Comparison of ENCODE assay signal across 7 mouse cellular contexts in genomic region chr11:75189713-75190370, GRCm38 (mm10). TPM values are rescaled to one million over a fixed set of nuclear protein-coding genes. Genes with fewer than 3 reads are reported as not detected.
DNase-seq lines count a peak whose midpoint lies in the region; ATAC-seq and TF ChIP-seq lines count a peak whose summit lies in the region.

No protein-coding gene starts in this region.

- H3K27me3 ChIP-seq in lung, embryonic 16.5 days (ENCODE audit: control insufficient read depth, insufficient read depth, low read depth, low read length): peaks cover 20% of the 10 kb centered on the region
- peaks cover 24% of the 10 kb centered on the region for H3K27me3 ChIP-seq in embryonic facial prominence, embryonic 14.5 days (replicated peaks; ENCODE audit: control insufficient read depth, insufficient read depth, low read length)
- peaks cover 32% of the 10 kb centered on the region for H3K27me3 ChIP-seq in intestine, embryonic 14.5 days (replicated peaks; ENCODE audit: control insufficient read depth, insufficient read depth, low read length)
- peaks cover 17% of the 10 kb centered on the region for H3K27me3 ChIP-seq in myocyte (ENCODE audit: control insufficient read depth, insufficient read depth, insufficient read length)

- H3K27ac ChIP-seq in lung, embryonic 16.5 days (ENCODE audit: low read length): peak overlapping the region; percentile 17; the same call in 1 of the 2 replicates
- H3K27ac ChIP-seq in embryonic facial prominence, embryonic 14.5 days (replicated peaks; ENCODE audit: low read depth, low read length): no peak overlapping the region
- peak overlapping the region; percentile 43; the same call in 1 of the 2 replicates for H3K27ac ChIP-seq in intestine, embryonic 14.5 days (ENCODE audit: low read depth)

- H3K4me1 ChIP-seq in lung, embryonic 16.5 days (replicated peaks; ENCODE audit: control insufficient read depth, insufficient read depth, low read length): peaks cover 28% of the 10 kb centered on the region
- H3K4me1 ChIP-seq in embryonic facial prominence, embryonic 14.5 days (ENCODE audit: control insufficient read depth, insufficient read depth, low read length): peaks cover 15% of the 10 kb centered on the region
- peaks cover 18% of the 10 kb centered on the region for H3K4me1 ChIP-seq in intestine, embryonic 14.5 days (replicated peaks; ENCODE audit: control insufficient read depth, insufficient read depth, low read length)

- no peak for DNase-seq in lung, postnatal 4 days
- DNase-seq in embryonic facial prominence, embryonic 14.5 days (ENCODE audit: low spot score): no peak
- DNase-seq in intestine, embryonic 14.5 days (ENCODE audit: low spot score): no peak
- DNase-seq in thymus, adult 18-20 months: no peak
- no peak for DNase-seq in left cerebral cortex, postnatal 25 days (ENCODE audit: low spot score in 2 of 2)

- H3ac ChIP-seq in myocyte (ENCODE audit: control insufficient read depth, insufficient read length): peak overlapping the region; percentile 46

- peak overlapping the region; percentile 78 for H3K9ac ChIP-seq in lung, embryonic 16.5 days (ENCODE audit: low read length)
- peak overlapping the region; percentile 64 for H3K9ac ChIP-seq in embryonic facial prominence, embryonic 14.5 days (ENCODE audit: low read depth, low read length)
- peak overlapping the region; percentile 59 for H3K9ac ChIP-seq in intestine, embryonic 14.5 days (ENCODE audit: low read length)

- peaks cover 12% of the 10 kb centered on the region for H3K79me2 ChIP-seq in myocyte (ENCODE audit: control insufficient read depth, insufficient read depth)

- TF ChIP-seq POLR2A in myocyte (IDR thresholded peaks at IDR 0.05; ENCODE audit: insufficient read length, low read depth): no peak

- no peaks in the 10 kb centered on the region for H3K9me3 ChIP-seq in lung, embryonic 16.5 days (ENCODE audit: control insufficient read depth, low read length)
- no peaks in the 10 kb centered on the region for H3K9me3 ChIP-seq in embryonic facial prominence, embryonic 14.5 days (ENCODE audit: control insufficient read depth, low read length)
- no peaks in the 10 kb centered on the region for H3K9me3 ChIP-seq in intestine, embryonic 14.5 days (ENCODE audit: control insufficient read depth, low read length)

- peak; percentile 12; the same call in 1 of the 2 replicates for ATAC-seq in lung, embryonic 16.5 days (ENCODE audit: low read depth)
- peak; percentile 9; the same call in 1 of the 2 replicates for ATAC-seq in embryonic facial prominence, embryonic 14.5 days (ENCODE audit: low read depth)
- peak; percentile 55 for ATAC-seq in intestine, embryonic 14.5 days (replicated peaks; ENCODE audit: low FRiP score, low TSS enrichment, low read depth)

- intact Hi-C loops in left cerebral cortex, postnatal 25 days (cut with DNase I): loop anchor here (5.0 kb wide), 2 partner anchors 202 to 272 kb away; partner anchors contain the start of gene Tlcd2

- H3K4me3 ChIP-seq in lung, embryonic 16.5 days (ENCODE audit: low read length): peak overlapping the region; percentile 93
- H3K4me3 ChIP-seq in embryonic facial prominence, embryonic 14.5 days (ENCODE audit: low read depth, low read length): peak overlapping the region; percentile 70
- peak overlapping the region; percentile 92 for H3K4me3 ChIP-seq in intestine, embryonic 14.5 days (ENCODE audit: low read depth, low read length)
- H3K4me3 ChIP-seq in myocyte: peak overlapping the region; percentile 87

- WGBS in lung, embryonic 16.5 days: under 1% methylated on average over 22 of the region's 22 CpGs
- 0% methylated on average over 22 of the region's 22 CpGs for WGBS in embryonic facial prominence, embryonic 14.5 days
- under 1% methylated on average over 22 of the region's 22 CpGs for WGBS in intestine, embryonic 14.5 days

- H3K4me2 ChIP-seq in lung, embryonic 16.5 days (ENCODE audit: low read depth, low read length): peak overlapping the region; percentile 92
- H3K4me2 ChIP-seq in embryonic facial prominence, embryonic 14.5 days (ENCODE audit: low read depth, low read length): peak overlapping the region; percentile 87
- H3K4me2 ChIP-seq in intestine, embryonic 14.5 days (ENCODE audit: low read length): peak overlapping the region; percentile 91
- H3K4me2 ChIP-seq in myocyte (ENCODE audit: low read depth): peak overlapping the region; percentile 81

- H3K36me3 ChIP-seq in lung, embryonic 16.5 days (ENCODE audit: control insufficient read depth, insufficient read depth, low read length): no peaks in the 10 kb centered on the region
- H3K36me3 ChIP-seq in embryonic facial prominence, embryonic 14.5 days (ENCODE audit: control insufficient read depth, insufficient read depth, low read length): no peaks in the 10 kb centered on the region
- H3K36me3 ChIP-seq in intestine, embryonic 14.5 days (ENCODE audit: control insufficient read depth, insufficient read depth, low read length): peaks cover 12% of the 10 kb centered on the region
- no peaks in the 10 kb centered on the region for H3K36me3 ChIP-seq in myocyte (ENCODE audit: control insufficient read depth, insufficient read depth)

TF ChIP-seq in myocyte, 11 proteins besides CTCF, POLR2A, EP300 and RAD21:
- TF ChIP-seq REST (IDR thresholded peaks at IDR 0.05; ENCODE audit: insufficient read depth, insufficient read length) (no peak), TCF12 (IDR thresholded peaks at IDR 0.05; ENCODE audit: insufficient read depth, poor library complexity, severe bottlenecking) (no peak), USF1 (IDR thresholded peaks at IDR 0.05; ENCODE audit: low read depth) (no peak), TCF3 (IDR thresholded peaks at IDR 0.05; ENCODE audit: insufficient read length, low read depth) (no peak), POLR2AphosphoS2 (IDR thresholded peaks at IDR 0.05; ENCODE audit: insufficient read length, low read depth) (no peak)

RNA-seq across cellular contexts. Expression of gene Dph1, which starts 1.2 kb away (rescaled TPM):
- polyA plus RNA-seq in lung, embryonic 16.5 days (2015; fragmentation: Nextera tagmentation; extraction: Ambion mirVana): 17.1 and 17.9 TPM in 2 replicates
- 22.5 and 23.8 TPM in 2 replicates for polyA plus RNA-seq in embryonic facial prominence, embryonic 14.5 days (2014; fragmentation: Nextera tagmentation; extraction: Ambion mirVana)
- polyA plus RNA-seq in intestine, embryonic 14.5 days (2014; fragmentation: Nextera tagmentation; extraction: Ambion mirVana): 27.9 and 31.5 TPM in 2 replicates
- polyA plus RNA-seq in myocyte (2012; fragmentation: generic; extraction: Trizol): 15.8 TPM
- total RNA-seq in left cerebral cortex, postnatal 25 days (2021): 10 to 100 TPM; 26.9 to 27.2 TPM

RNA-seq across cellular contexts. Expression of gene Rtn4rl1, which starts 3.7 kb away (rescaled TPM):
- 2.0 and 2.9 TPM in 2 replicates for polyA plus RNA-seq in lung, embryonic 16.5 days (2015; fragmentation: Nextera tagmentation; extraction: Ambion mirVana)
- polyA plus RNA-seq in embryonic facial prominence, embryonic 14.5 days (2014; fragmentation: Nextera tagmentation; extraction: Ambion mirVana): 4.9 TPM in 2 replicates
- polyA plus RNA-seq in intestine, embryonic 14.5 days (2014; fragmentation: Nextera tagmentation; extraction: Ambion mirVana): 1.6 and 2.0 TPM in 2 replicates
- 0.16 TPM for polyA plus RNA-seq in myocyte (2012; fragmentation: generic; extraction: Trizol)
- total RNA-seq in left cerebral cortex, postnatal 25 days (2021): 10 to 100 TPM; 76.5 to 90.2 TPM

RNA-seq across cellular contexts. Expression of gene Ovca2, which starts 11.2 kb away (rescaled TPM):
- polyA plus RNA-seq in lung, embryonic 16.5 days (2015; fragmentation: Nextera tagmentation; extraction: Ambion mirVana): 24.0 and 24.2 TPM in 2 replicates
- polyA plus RNA-seq in embryonic facial prominence, embryonic 14.5 days (2014; fragmentation: Nextera tagmentation; extraction: Ambion mirVana): 23.1 and 26.5 TPM in 2 replicates
- 29.9 and 32.2 TPM in 2 replicates for polyA plus RNA-seq in intestine, embryonic 14.5 days (2014; fragmentation: Nextera tagmentation; extraction: Ambion mirVana)
- 12.2 TPM for polyA plus RNA-seq in myocyte (2012; fragmentation: generic; extraction: Trizol)
- 10 to 100 TPM; 12.4 to 13.9 TPM for total RNA-seq in left cerebral cortex, postnatal 25 days (2021)

RNA-seq across cellular contexts. Expression of gene Hic1, which starts 20.5 kb away (rescaled TPM):
- 8.4 and 8.5 TPM in 2 replicates for polyA plus RNA-seq in lung, embryonic 16.5 days (2015; fragmentation: Nextera tagmentation; extraction: Ambion mirVana)
- polyA plus RNA-seq in embryonic facial prominence, embryonic 14.5 days (2014; fragmentation: Nextera tagmentation; extraction: Ambion mirVana): 13.1 and 17.8 TPM in 2 replicates
- 13.0 and 14.5 TPM in 2 replicates for polyA plus RNA-seq in intestine, embryonic 14.5 days (2014; fragmentation: Nextera tagmentation; extraction: Ambion mirVana)
- polyA plus RNA-seq in myocyte (2012; fragmentation: generic; extraction: Trizol): 0.11 TPM
- 1 to 10 TPM; 3.3 to 3.5 TPM for total RNA-seq in left cerebral cortex, postnatal 25 days (2021)
